Mouse (Mus musculus) layer of hippocampus, postnatal 36 days (tissue): ENCODE measurements around the gene Cyb5r1. TPM values are rescaled to one million over a fixed set of nuclear protein-coding genes. Genes with fewer than 3 reads are reported as not detected.
"Not testable (repeated sequence)": the region's sequence is repeated elsewhere in the genome, so short reads cannot be mapped to it uniquely, and the experiment has no call there.

Experiments used
- DNase-seq, 2 experiments: peaks; one replicate each; pipeline ENCODE4 v3.0.0; 2022
- total RNA-seq, 2 experiments: library from RNA; stranded (reverse); gene quantifications; 2 replicates each; pipeline ENCODE4 v1.2.3; 2021

Cyb5r1 gene
- total RNA-seq, 2 experiments from 2014 or later, result 27.2 to 29.4 TPM

GRCm38 (mm10) chr1:134414501-134415167 is 9.3 kb downstream of the Cyb5r1 start:
- no peak for DNase-seq

GRCm38 (mm10) chr1:134415168-134415831 is 9.9 kb downstream of the Cyb5r1 start, which contains the start of gene Adipor1:
Gene Adipor1, plus strand, starts transcription at chr1:134415378.
- peak; percentile 97 for DNase-seq

GRCm38 (mm10) chr1:134418414-134418975 is 13.1 kb downstream of the Cyb5r1 start:
- no peak for DNase-seq

- DNase-seq, result no peak
Measured at GRCm38 (mm10) chr1:134419176-134419575, 13.8 kb downstream of the Cyb5r1 start.

- DNase-seq, result no peak
Measured at GRCm38 (mm10) chr1:134419751-134420458, 14.5 kb downstream of the Cyb5r1 start.

GRCm38 (mm10) chr1:134423911-134424310 is 18.6 kb downstream of the Cyb5r1 start:
- no peak for DNase-seq

- DNase-seq, result no peak
Measured at GRCm38 (mm10) chr1:134426289-134426688, 20.9 kb downstream of the Cyb5r1 start.

- no peak for DNase-seq
Measured at GRCm38 (mm10) chr1:134433002-134433401, 27.6 kb downstream of the Cyb5r1 start.

GRCm38 (mm10) chr1:134433473-134433872 is 28.1 kb downstream of the Cyb5r1 start:
- no peak for DNase-seq

- no peak for DNase-seq
Measured at GRCm38 (mm10) chr1:134435414-134435813, 30.1 kb downstream of the Cyb5r1 start.

- no peak for DNase-seq
Measured at GRCm38 (mm10) chr1:134440437-134440836, 35.1 kb downstream of the Cyb5r1 start.

- not testable (repeated sequence) for DNase-seq
Measured at GRCm38 (mm10) chr1:134441737-134442136, 36.4 kb downstream of the Cyb5r1 start.

GRCm38 (mm10) chr1:134442394-134442793 is 37.0 kb downstream of the Cyb5r1 start:
- no peak for DNase-seq

- DNase-seq, result not testable (repeated sequence)
Measured at GRCm38 (mm10) chr1:134443288-134443687, 37.9 kb downstream of the Cyb5r1 start.

- no peak for DNase-seq
Measured at GRCm38 (mm10) chr1:134445418-134445817, 40.1 kb downstream of the Cyb5r1 start.

GRCm38 (mm10) chr1:134448537-134448936 is 43.2 kb downstream of the Cyb5r1 start:
- not testable (repeated sequence) for DNase-seq

- no peak for DNase-seq
Measured at GRCm38 (mm10) chr1:134450201-134450600, 44.8 kb downstream of the Cyb5r1 start.

- peak in 1 of 2 experiments; percentile 11 for DNase-seq
Measured at GRCm38 (mm10) chr1:134450986-134451385, 45.6 kb downstream of the Cyb5r1 start.

- peak; percentile 93 to 95 for DNase-seq
Measured at GRCm38 (mm10) chr1:134454904-134455824, 49.8 kb downstream of the Cyb5r1 start, which contains the start of gene Klhl12. Gene Klhl12, plus strand, starts transcription at chr1:134455531.

- DNase-seq, result no peak
Measured at GRCm38 (mm10) chr1:134456060-134456459, 50.7 kb downstream of the Cyb5r1 start.

GRCm38 (mm10) chr1:134458139-134458727 is 52.9 kb downstream of the Cyb5r1 start:
- no peak for DNase-seq
